Mouse (Mus musculus): Measurements from ENCODE around the gene Dcaf8.

DNA sequence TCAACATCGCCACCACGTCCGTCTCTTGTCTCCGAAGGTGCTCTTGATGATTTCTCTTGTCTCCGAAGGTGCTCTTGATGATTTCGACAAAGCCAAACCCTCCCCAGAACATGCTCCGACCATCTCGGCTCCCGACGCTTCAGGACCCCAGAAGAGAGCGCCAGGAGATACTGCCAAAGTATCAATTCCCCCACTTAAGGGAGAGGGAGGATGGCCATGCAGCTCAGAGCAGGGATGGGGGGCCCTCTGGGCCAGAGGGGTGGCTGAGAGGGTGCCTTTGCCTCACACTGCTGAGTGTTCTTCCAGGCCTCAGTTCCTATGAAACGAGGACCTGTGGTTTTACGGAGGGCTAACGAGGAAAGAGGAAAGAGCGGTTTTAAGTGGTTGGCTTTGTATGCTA lies 19.3 kb upstream of the Dcaf8 start:
- TF ChIP-seq CTCF (IDR thresholded peaks at IDR 0.05; ENCODE audit: low read depth, low read length), result no peak
- no peak for TF ChIP-seq POLR2A (IDR thresholded peaks at IDR 0.05; ENCODE audit: borderline replicate concordance, low read depth, low read length)

All from bone marrow macrophage, adult 2 months (primary cell).